Mouse (Mus musculus) hindbrain, embryonic 12.5 days (tissue): ENCODE data around the gene Lrba. TPM values are rescaled to one million over a fixed set of nuclear protein-coding genes. Genes with fewer than 3 reads are reported as not detected.

ENCODE experiments used
- ATAC-seq: fragments of 200-750 bp; cut with Nextera tagmentation; 2 replicates; pipeline ENCODE4 v1.8.0; 2017; ENCODE audit warnings: moderate TSS enrichment; ENCODE audit not compliant: low FRiP score
- H3K27ac ChIP-seq: fragments of 300-500 bp; sonication (generic); 2 replicates; pipeline ENCODE4 v1.5.1; 2016; ENCODE audit warnings: mild to moderate bottlenecking
- H3K27me3 ChIP-seq: fragments of 300-500 bp; sonication (generic); 2 replicates; pipeline ENCODE4 v1.6.1; 2016; ENCODE audit warnings: mild to moderate bottlenecking
- H3K36me3 ChIP-seq: fragments of 300-500 bp; sonication (generic); 2 replicates; pipeline ENCODE4 v1.6.1; 2016; ENCODE audit warnings: mild to moderate bottlenecking
- H3K4me1 ChIP-seq: fragments of 300-500 bp; sonication (generic); 2 replicates; pipeline ENCODE4 v1.6.1; 2016
- H3K4me2 ChIP-seq: fragments of 300-500 bp; sonication (generic); replicated peaks from 2 replicates; pipeline ENCODE4 v1.6.1; 2016; ENCODE audit warnings: mild to moderate bottlenecking
- H3K4me3 ChIP-seq: fragments of 300-500 bp; sonication (generic); 2 replicates; pipeline ENCODE4 v1.5.1; 2016; ENCODE audit warnings: mild to moderate bottlenecking
- H3K9ac ChIP-seq: fragments of 300-500 bp; sonication (generic); 2 replicates; pipeline ENCODE4 v1.6.1; 2016; ENCODE audit warnings: mild to moderate bottlenecking, moderate library complexity
- H3K9me3 ChIP-seq: fragments of 300-500 bp; sonication (generic); replicated peaks from 2 replicates; pipeline ENCODE4 v1.6.1; 2016; ENCODE audit warnings: mild to moderate bottlenecking
- WGBS: fragments of 180-500 bp; shearing (Covaris S2); methylation state at CpG from one replicate; pipeline ENCODE4 v1.1.7; 2016; 5-methylcytosine and 5-hydroxymethylcytosine counted together
- polyA plus RNA-seq: library from polyadenylated mRNA; unstranded; fragments of >200 nt; fragmentation: Nextera tagmentation; extraction: Ambion mirVana; gene quantifications from 2 replicates; pipeline ENCODE4 v1.2.1, GENCODE M21; 2016

Lrba gene
- polyA plus RNA-seq, 1 experiment from 2014 or later = 8.4 TPM

DNA sequence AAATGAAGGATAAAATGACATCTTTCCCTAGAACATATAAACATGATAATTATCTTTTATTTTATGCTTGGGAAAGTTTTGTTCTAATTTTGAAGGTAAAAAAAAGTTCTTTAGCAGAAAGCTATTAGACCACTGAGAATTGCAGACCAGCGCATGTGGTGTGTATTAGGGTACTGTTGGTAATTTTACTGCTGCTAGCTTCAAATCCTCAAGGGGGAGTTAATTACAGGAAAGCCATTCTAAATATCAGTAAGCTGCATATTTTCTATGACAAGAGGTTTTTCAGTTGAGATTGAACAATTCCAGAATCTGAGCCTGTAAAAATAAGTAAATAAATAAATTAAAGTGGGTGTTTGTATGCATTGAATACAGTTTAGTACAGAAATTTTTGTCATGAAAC lies 312.3 kb downstream of the Lrba start:
- Histone ChIP-seq H3K27me3 (no peaks in the 10 kb centered on the region), H3K9ac (no peak overlapping the region), H3K4me1 (peaks cover 22% of the 10 kb centered on the region), H3K36me3 (no peaks in the 10 kb centered on the region), H3K4me3 (no peak overlapping the region), H3K27ac (no peak overlapping the region), H3K9me3 (no peaks in the 10 kb centered on the region), H3K4me2 (no peak overlapping the region)
- 66% methylated on average over 1 of the region's 1 CpGs for WGBS
- no peak for ATAC-seq

DNA sequence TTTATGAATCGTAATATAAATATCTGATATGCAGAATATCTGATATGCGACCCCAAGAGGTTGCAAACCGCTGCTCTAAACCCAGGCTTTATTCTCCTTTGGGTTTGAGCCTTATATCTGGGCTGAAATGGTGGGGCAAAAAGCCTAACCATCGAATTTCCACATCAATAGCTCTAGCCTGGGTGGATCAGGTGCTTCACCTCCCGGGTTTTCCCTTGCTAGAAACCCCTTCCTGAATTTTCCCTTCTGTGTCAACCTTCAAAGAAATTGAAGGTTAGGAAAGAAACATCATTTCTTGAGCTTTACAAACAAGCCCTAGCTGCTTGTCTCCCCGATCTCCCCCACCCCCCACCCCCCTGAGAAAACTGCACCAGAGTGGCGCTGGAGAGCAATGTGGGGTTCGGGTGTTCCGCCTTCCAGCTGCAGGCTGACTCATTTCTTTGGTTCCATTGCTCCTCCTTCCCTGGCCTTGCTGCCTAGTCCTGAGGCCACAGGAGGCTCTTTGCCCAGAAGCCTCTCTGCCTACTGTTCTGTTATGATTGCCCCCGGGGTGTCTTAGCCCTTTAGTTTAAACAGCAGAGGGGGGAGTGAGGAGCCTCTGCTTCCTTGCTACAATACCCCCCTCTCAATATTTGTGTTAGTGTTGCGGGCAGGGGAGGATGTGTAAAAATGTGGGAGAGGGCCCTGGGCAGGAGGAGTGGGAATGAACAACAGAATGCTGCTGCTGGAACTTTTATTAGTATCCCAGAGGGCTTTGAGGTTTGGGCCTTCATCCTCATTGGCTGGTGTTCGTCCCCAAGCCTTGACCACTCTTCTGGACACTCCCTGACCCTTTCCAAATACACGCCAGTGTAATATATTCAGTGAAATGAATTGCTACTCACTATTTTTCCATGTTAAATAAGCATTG lies 314.4 kb downstream of the Lrba start:
- peak overlapping the region; percentile 31 for H3K4me2 ChIP-seq
- H3K4me3 ChIP-seq = no peak overlapping the region; the same call in 1 of the 2 replicates
- peak overlapping the region; percentile 85 for H3K27ac ChIP-seq
- H3K9ac ChIP-seq = peak overlapping the region; percentile 49; the same call in 1 of the 2 replicates
- no peaks in the 10 kb centered on the region for H3K36me3 ChIP-seq
- WGBS = 19% methylated on average over 13 of the region's 13 CpGs
- peak; percentile 33; the same call in 1 of the 2 replicates for ATAC-seq
- H3K27me3 ChIP-seq = no peaks in the 10 kb centered on the region
- peaks cover 17% of the 10 kb centered on the region for H3K4me1 ChIP-seq
- no peaks in the 10 kb centered on the region for H3K9me3 ChIP-seq

DNA sequence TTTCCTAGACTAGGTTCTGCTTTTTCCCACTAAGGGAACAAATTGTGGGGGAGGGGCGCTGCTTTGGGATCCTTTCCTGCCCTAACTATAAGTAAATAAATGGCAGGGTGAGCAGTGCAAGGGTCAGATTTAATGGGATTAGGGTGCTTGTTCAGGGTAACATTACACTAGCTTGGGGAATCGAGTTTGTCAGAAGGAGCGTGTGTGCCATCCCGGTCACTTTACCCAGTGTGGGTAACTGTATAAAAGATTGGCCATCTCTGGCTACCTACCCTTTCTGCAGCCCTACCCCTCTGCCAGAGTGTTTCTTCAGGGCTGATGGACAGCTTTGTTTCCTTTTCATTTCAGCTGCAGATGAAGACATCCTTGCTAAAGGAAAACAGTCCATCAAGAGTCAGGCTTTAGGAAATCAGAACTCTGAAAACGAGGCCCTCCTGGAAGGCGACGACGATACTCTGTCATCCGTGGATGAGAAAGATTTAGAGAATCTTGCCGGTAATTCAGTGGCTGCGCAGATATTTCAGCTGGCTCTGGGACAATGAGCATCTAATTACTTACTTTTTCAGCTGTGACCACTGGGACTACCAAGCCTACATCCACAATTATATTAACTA lies 315.2 kb downstream of the Lrba start:
- Histone ChIP-seq H3K4me2 (peak overlapping the region; percentile 31), H3K4me1 (peaks cover 17% of the 10 kb centered on the region), H3K4me3 (0 out of 2 replicates have a peak overlapping the region, but pooled peaks have one; percentile 5), H3K9me3 (no peaks in the 10 kb centered on the region), H3K9ac (peak overlapping the region; percentile 35; the same call in 1 of the 2 replicates), H3K27ac (peak overlapping the region; percentile 85), H3K27me3 (no peaks in the 10 kb centered on the region), H3K36me3 (no peaks in the 10 kb centered on the region)
- WGBS = 29% methylated on average over 11 of the region's 11 CpGs
- ATAC-seq = peak; percentile 55

DNA sequence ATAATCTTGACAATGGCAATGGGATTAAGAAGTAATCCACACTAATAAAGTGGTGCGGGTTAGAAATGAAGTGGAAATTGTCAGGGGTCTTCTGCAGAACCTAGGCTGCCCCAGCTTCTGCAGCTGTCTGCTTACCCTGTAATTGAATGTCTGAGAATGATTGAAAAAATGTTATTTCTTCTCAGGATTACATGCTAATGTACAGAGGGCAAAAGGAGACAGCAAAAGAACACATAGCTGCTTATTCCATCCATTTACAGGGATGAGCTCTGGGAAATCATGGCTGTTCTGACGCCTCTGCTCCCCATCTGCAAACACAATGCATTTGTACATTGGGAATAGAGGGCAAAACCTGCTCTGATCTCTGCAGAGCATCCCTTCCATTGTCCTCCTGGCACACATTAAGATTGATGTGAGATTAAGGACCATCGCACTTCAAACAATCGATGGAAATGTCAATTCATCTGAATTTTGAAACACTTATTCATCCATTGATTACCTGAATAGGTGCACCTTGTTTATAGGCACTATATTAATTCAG lies 316.7 kb downstream of the Lrba start:
- peak; percentile 78 for ATAC-seq
- Histone ChIP-seq H3K27me3 (no peaks in the 10 kb centered on the region), H3K36me3 (no peaks in the 10 kb centered on the region), H3K27ac (peak overlapping the region; percentile 85), H3K4me3 (no peak overlapping the region), H3K9me3 (no peaks in the 10 kb centered on the region), H3K9ac (peak overlapping the region; percentile 41), H3K4me1 (peaks cover 17% of the 10 kb centered on the region), H3K4me2 (peak overlapping the region; percentile 45)
- 51% methylated on average over 4 of the region's 4 CpGs for WGBS

DNA sequence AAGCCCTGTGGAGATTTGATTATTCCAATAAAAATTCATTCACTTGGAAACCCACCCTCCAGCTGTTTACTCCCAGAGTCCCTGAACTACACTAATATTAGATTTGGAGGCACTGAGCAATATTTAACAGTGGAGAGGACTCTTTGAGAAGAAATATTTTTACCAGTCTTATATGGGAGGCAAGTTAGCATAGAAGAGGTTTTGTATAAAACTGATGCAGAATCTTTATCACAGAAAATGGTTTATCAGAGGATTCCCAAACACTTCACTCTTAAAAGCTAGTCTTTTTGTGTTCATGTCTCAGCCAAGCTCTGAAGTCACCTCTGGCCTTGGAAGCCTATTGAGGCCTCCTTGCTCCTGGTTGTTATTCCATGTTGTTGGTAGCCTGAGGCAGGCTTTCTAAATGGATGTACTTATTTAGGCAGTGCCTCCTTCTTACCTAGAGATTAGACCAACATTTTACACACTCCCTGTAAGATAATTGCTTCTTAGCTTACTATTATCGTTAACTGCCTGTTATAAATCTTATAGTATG lies 317.4 kb downstream of the Lrba start:
- Histone ChIP-seq H3K36me3 (no peaks in the 10 kb centered on the region), H3K4me1 (peaks cover 18% of the 10 kb centered on the region), H3K9me3 (no peaks in the 10 kb centered on the region), H3K27me3 (no peaks in the 10 kb centered on the region; the same call in 1 of the 2 replicates), H3K4me3 (peak overlapping the region; percentile 19), H3K9ac (peak overlapping the region; percentile 41; the same call in 1 of the 2 replicates), H3K27ac (peak overlapping the region; percentile 87), H3K4me2 (peak overlapping the region; percentile 45)
- ATAC-seq = no peak
- WGBS = 58% methylated on average over 1 of the region's 1 CpGs

DNA sequence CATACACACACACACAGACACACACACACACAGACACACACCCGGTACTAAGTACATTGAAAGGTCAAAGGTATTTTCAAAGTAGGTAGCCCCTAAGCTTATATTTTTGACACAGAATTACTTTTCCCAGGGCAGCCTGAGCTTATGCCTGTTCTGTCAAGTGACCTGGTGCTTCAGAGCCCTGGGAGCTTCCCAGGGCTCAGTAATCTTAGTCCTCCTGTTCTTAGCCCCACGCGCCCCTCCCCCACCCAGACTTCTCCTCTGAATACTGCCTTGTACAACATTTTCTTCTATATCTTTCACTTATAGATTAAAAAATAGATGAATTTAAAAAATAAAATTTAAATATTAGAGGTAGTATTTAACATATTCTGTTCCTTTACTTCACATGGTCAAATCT lies 320.3 kb downstream of the Lrba start:
- peak overlapping the region; percentile 26; the same call in 1 of the 2 replicates for H3K4me2 ChIP-seq
- H3K9ac ChIP-seq = peak overlapping the region; percentile 68
- 18% methylated on average over 3 of the region's 3 CpGs for WGBS
- no peak for ATAC-seq
- H3K27ac ChIP-seq = peak overlapping the region; percentile 79
- H3K4me1 ChIP-seq = peaks cover 8% of the 10 kb centered on the region
- no peaks in the 10 kb centered on the region for H3K36me3 ChIP-seq
- no peaks in the 10 kb centered on the region for H3K9me3 ChIP-seq
- H3K27me3 ChIP-seq = no peaks in the 10 kb centered on the region; the same call in 1 of the 2 replicates
- H3K4me3 ChIP-seq = peak overlapping the region; percentile 39

DNA sequence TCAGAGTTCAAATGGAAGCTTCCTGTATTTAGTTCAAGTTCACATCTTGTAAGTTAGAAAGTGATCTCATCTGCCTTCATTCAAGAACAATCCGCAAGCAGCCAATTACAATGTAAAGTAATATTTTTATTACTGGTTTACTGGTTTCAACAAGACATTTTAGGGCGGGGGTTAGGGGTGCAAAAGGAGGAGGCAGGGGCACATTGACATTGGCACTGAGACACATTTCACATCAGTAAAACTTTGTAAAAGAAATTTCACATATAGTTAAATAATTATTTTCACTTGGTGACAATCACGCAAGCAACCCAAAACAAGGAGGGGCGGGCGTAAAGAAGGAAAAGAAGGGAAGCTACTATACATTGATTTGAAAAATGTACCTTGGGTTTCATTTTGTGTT lies 321.5 kb downstream of the Lrba start:
- Histone ChIP-seq H3K4me2 (peak overlapping the region; percentile 67), H3K9me3 (no peaks in the 10 kb centered on the region), H3K27me3 (peaks cover under 1% of the 10 kb centered on the region; the same call in 1 of the 2 replicates), H3K4me1 (peaks cover 16% of the 10 kb centered on the region), H3K9ac (peak overlapping the region; percentile 89), H3K27ac (peak overlapping the region; percentile 97), H3K36me3 (no peaks in the 10 kb centered on the region), H3K4me3 (peak overlapping the region; percentile 62)
- ATAC-seq = no peak
- WGBS = 22% methylated on average over 5 of the region's 5 CpGs

DNA sequence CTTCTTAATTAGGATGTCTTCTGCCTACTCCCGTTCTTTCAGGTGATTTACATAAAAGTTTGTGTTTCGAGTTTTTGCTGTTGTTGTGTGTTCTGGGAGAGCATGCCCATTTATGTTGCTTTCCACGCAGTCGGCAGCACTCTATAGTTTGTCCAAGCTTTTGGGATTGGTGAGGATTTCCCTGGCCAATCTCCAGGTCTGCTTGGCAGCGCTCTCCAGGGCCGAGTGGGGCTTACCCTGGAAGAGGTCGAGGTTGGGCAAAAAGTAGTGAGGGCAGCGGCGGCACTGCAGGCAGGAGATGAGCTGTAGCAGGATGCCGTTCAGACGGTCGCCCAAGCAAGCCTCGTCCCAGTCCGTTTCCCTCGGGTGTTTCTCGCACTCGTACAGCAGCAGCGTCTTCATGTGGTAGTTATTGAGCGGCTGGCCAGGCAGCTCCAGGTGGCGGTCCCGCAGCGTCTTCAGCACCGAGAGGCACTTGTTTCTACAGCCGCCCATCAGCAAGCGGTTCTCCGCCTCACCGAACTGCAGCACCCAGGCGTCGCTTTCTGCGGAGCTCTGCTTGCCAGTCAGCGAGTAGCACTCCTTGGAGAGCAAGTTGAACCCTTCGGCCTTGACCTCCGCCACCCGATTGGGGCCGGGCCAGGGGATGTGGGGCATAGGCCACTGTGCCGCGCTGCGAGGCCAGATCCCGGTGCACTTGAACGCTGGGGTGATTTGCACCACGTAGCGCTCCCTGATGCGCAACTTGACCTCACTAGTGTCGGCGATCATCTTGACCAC lies 322.2 kb downstream of the Lrba start:
- ATAC-seq = peak; percentile 14
- Histone ChIP-seq H3K27me3 (peaks cover 7% of the 10 kb centered on the region), H3K36me3 (no peaks in the 10 kb centered on the region), H3K4me3 (peak overlapping the region; percentile 62), H3K9ac (peak overlapping the region; percentile 89), H3K27ac (peak overlapping the region; percentile 97), H3K4me1 (peaks cover 22% of the 10 kb centered on the region), H3K4me2 (peak overlapping the region; percentile 67), H3K9me3 (no peaks in the 10 kb centered on the region)
- under 1% methylated on average over 45 of the region's 45 CpGs for WGBS

DNA sequence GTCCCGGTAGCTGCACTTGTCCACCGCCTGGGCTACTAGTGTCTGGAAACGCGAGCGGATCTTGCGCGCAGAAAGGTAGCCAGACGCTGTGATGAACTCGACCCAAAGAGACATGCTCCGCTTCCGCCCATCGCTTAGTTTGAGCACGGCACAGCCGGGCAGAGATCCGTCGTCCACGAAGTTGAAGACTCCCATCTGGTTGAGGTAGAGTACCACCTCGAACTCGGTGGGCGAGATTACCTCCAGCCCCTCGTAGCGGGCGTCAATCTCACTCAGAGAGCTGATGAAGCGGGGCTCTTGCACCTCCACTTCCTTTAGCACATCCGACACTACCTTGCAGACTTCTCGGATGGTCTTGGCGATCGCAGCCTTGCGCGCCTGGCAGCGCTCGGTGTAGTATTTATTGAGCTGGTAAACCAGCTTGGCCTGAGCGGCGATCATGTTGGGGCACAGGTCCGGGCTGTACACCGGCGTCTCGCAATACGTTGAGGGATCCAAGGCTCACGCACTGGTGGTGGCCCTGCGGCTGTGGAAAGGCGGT lies 322.8 kb downstream of the Lrba start:
- no peaks in the 10 kb centered on the region for H3K36me3 ChIP-seq
- 0 out of 2 replicates have a peak, but pooled peaks have one; percentile 7 for ATAC-seq

DNA sequence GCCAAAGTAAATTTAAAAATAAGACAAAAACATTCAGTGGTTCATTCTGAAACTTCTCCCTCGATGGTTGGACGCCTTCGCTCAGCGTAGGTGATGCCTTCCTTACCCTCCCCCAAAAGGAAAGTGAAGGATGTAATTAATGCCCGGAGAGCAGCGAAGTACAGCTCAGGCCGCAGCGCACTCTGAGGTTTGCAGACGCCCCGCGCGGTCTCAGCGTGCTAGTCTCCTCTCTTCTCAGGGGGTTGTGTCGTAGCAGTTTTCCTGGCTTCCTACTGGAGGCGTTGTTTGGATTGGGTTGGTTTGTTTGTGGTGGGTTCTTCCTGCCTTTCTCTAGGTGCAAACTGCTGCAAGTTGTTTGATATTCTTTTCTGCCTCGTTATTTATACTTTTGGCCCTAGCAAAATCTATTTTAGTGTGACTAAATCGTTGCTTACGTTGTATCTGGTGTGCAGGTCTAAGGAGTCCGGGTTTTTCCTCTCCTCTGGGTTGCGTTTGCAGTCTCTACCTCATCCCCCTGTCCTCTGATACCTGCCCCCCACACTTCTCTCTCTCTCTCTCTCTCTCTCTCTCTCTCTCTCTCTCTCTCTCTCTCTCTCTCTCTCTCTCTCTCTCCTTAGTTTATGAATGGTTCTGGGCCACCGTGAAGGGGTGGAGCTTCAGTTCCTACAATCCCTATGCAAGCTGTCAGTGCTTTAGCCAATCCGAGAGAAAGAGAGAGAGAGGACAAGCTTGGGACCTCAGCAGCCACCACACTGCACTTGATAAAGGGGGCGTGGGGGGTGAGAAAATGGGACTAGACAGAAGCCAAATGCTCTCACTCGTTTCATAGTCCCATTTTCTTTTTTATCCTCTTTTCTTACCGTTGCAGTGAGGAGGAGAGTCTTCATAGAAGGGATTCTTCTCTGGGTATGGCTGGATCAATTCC lies 323.9 kb downstream of the Lrba start, which contains the start of gene Mab21l2:
Gene Mab21l2, minus strand, starts transcription at position 539 of the 925 bp plus-strand sequence.
- under 1% methylated on average over 25 of the region's 25 CpGs for WGBS
- peak within 1 kb of the TSS; percentile 97 for H3K27ac ChIP-seq
- no peaks in the 10 kb centered on the region for H3K36me3 ChIP-seq
- H3K4me1 ChIP-seq = peaks cover 22% of the 10 kb centered on the region
- peak within 1 kb of the TSS; percentile 89 for H3K9ac ChIP-seq
- no peaks in the 10 kb centered on the region for H3K9me3 ChIP-seq
- peak; percentile 91 for ATAC-seq
- H3K27me3 ChIP-seq = peaks cover 11% of the 10 kb centered on the region
- H3K4me3 ChIP-seq = peak within 1 kb of the TSS; percentile 62
- peak within 1 kb of the TSS; percentile 67 for H3K4me2 ChIP-seq

More for the DNA sequence above, 322.8 kb downstream of the Lrba start:
- H3K4me3 ChIP-seq = peak overlapping the region; percentile 62
- peak overlapping the region; percentile 97 for H3K27ac ChIP-seq
- H3K27me3 ChIP-seq = peaks cover 11% of the 10 kb centered on the region
- H3K4me2 ChIP-seq = peak overlapping the region; percentile 67
- peaks cover 22% of the 10 kb centered on the region for H3K4me1 ChIP-seq
- under 1% methylated on average over 42 of the region's 42 CpGs for WGBS
- H3K9ac ChIP-seq = peak overlapping the region; percentile 89
- no peaks in the 10 kb centered on the region for H3K9me3 ChIP-seq
